Mouse (Mus musculus): ENCODE measurements around the gene Cox10. TPM values are rescaled to one million over a fixed set of nuclear protein-coding genes. Genes with fewer than 3 reads are reported as not detected.

Cox10 gene
- total and polyA plus RNA-seq, 3 experiments = 23.4 to 60.3 (median 35.2) TPM

GRCm38 (mm10) chr11:63986710-63987109, 92.6 kb downstream of the Cox10 start:
- dilution Hi-C loops (cut with MboI; ENCODE audit: extremely low pct_ligation_motif_present, extremely low pct_unique_long_range_greater_than_20kb, low sequenced_read_pairs) = no loop called here
- H3K9me3 ChIP-seq (replicated peaks; ENCODE audit: low read length) = no peaks in the 10 kb centered on the region
- no peak overlapping the region for H3K4me3 ChIP-seq (replicated peaks in 1 of 3; ENCODE audit: low read depth in 2 of 3, low read length in 2 of 3, poor library complexity in 1 of 3)
- in situ Hi-C loops (cut with MboI; ENCODE audit: low pct_ligation_motif_present, low pct_unique_long_range_greater_than_20kb, low sequenced_read_pairs) = no loop called here
- peaks cover 6 to 26% of the 10 kb centered on the region in 2 experiments for H3K4me1 ChIP-seq (ENCODE audit: control insufficient read depth in 1 of 2, insufficient read depth in 2 of 2)
- H3K9ac ChIP-seq (ENCODE audit: insufficient read depth, low read depth) = no peak overlapping the region
- H3K79me2 ChIP-seq (replicated peaks; ENCODE audit: control insufficient read depth, extremely low read depth, insufficient read depth, poor library complexity, severe bottlenecking) = no peaks in the 10 kb centered on the region
- H3K27ac ChIP-seq (ENCODE audit: insufficient read depth, low read depth) = no peak overlapping the region
- no peak for DNase-seq (ENCODE audit: extremely low read depth)
- H3K4me2 ChIP-seq (ENCODE audit: insufficient read depth, low read depth, poor library complexity, severe bottlenecking) = no peak overlapping the region
- no peaks in the 10 kb centered on the region for H3K27me3 ChIP-seq (replicated peaks)
- H3K36me3 ChIP-seq (replicated peaks in 1 of 2; ENCODE audit: control insufficient read depth in 1 of 2, insufficient read depth in 1 of 2, low read length in 1 of 2) = peaks cover 7 to 79% of the 10 kb centered on the region in 2 experiments
- no peak for TF ChIP-seq NRF1 (IDR thresholded peaks at IDR 0.05; ENCODE audit: low read depth, low read length)
- no peak for TF ChIP-seq MAX (IDR thresholded peaks at IDR 0.05; ENCODE audit: low read length)
- no peak for TF ChIP-seq MYC (IDR thresholded peaks at IDR 0.05; ENCODE audit: low read depth, low read length)

GRCm38 (mm10) chr11:63985481-63985880, 93.8 kb downstream of the Cox10 start:
- Histone ChIP-seq H3K4me1 (ENCODE audit: control insufficient read depth in 1 of 2, insufficient read depth in 2 of 2) (peaks cover 6 to 21% of the 10 kb centered on the region in 2 experiments), H3K9ac (ENCODE audit: insufficient read depth, low read depth) (no peak overlapping the region), H3K27me3 (replicated peaks) (no peaks in the 10 kb centered on the region), H3K4me2 (ENCODE audit: insufficient read depth, low read depth, poor library complexity, severe bottlenecking) (no peak overlapping the region), H3K4me3 (replicated peaks in 1 of 3; ENCODE audit: low read depth in 2 of 3, low read length in 2 of 3, poor library complexity in 1 of 3) (no peak overlapping the region), H3K9me3 (replicated peaks; ENCODE audit: low read length) (no peaks in the 10 kb centered on the region), H3K36me3 (replicated peaks in 1 of 2; ENCODE audit: control insufficient read depth in 1 of 2, insufficient read depth in 1 of 2, low read length in 1 of 2) (peaks cover 2 to 78% of the 10 kb centered on the region in 2 experiments), H3K27ac (ENCODE audit: insufficient read depth, low read depth) (no peak overlapping the region), H3K79me2 (replicated peaks; ENCODE audit: control insufficient read depth, extremely low read depth, insufficient read depth, poor library complexity, severe bottlenecking) (no peaks in the 10 kb centered on the region)
- TF ChIP-seq PAX5 (IDR thresholded peaks at IDR 0.05; ENCODE audit: low read length) = no peak
- TF ChIP-seq SMC3 (IDR thresholded peaks at IDR 0.05; ENCODE audit: low read depth, low read length) = no peak
- TF ChIP-seq GABPA (IDR thresholded peaks at IDR 0.05; ENCODE audit: insufficient replicate concordance, low read depth, low read length) = no peak
- TF ChIP-seq MAFK (IDR thresholded peaks at IDR 0.05; ENCODE audit: insufficient replicate concordance, low read length) = no peak
- TF ChIP-seq ZC3H11A (IDR thresholded peaks at IDR 0.05; ENCODE audit: low read depth, low read length) = no peak
- no peak for TF ChIP-seq RAD21 (IDR thresholded peaks at IDR 0.05; ENCODE audit: low read depth, low read length)
- TF ChIP-seq CHD2 (IDR thresholded peaks at IDR 0.05; ENCODE audit: low read length) = no peak
- no peak for TF ChIP-seq KAT2A (IDR thresholded peaks at IDR 0.05; ENCODE audit: insufficient replicate concordance, low read length)
- TF ChIP-seq TBP (conservative IDR thresholded peaks at IDR 0.05; ENCODE audit: low read depth, low read length) = no peak
- TF ChIP-seq TCF12 (IDR thresholded peaks at IDR 0.05; ENCODE audit: low read depth, low read length) = no peak
- no peak for TF ChIP-seq ZKSCAN1 (IDR thresholded peaks at IDR 0.05; ENCODE audit: borderline replicate concordance, low read depth, low read length)
- no peak for TF ChIP-seq MYC (IDR thresholded peaks at IDR 0.05; ENCODE audit: low read depth, low read length)
- no peak for TF ChIP-seq ELF1 (IDR thresholded peaks at IDR 0.05; ENCODE audit: low read depth, low read length)
- no peak for TF ChIP-seq BHLHE40 (IDR thresholded peaks at IDR 0.05; ENCODE audit: low read depth, low read length)
- no peak for DNase-seq (ENCODE audit: extremely low read depth)
- dilution Hi-C loops (cut with MboI; ENCODE audit: extremely low pct_ligation_motif_present, extremely low pct_unique_long_range_greater_than_20kb, low sequenced_read_pairs) = no loop called here
- in situ Hi-C loops (cut with MboI; ENCODE audit: low pct_ligation_motif_present, low pct_unique_long_range_greater_than_20kb, low sequenced_read_pairs) = no loop called here

Measured in CH12.LX (cell line).